Mouse (Mus musculus): Measurements from ENCODE around the gene Gm3139.
"Not testable (repeated sequence)": the region's sequence is repeated elsewhere in the genome, so short reads cannot be mapped to it uniquely, and the experiment has no call there.

Gene Gm3139

DNA sequence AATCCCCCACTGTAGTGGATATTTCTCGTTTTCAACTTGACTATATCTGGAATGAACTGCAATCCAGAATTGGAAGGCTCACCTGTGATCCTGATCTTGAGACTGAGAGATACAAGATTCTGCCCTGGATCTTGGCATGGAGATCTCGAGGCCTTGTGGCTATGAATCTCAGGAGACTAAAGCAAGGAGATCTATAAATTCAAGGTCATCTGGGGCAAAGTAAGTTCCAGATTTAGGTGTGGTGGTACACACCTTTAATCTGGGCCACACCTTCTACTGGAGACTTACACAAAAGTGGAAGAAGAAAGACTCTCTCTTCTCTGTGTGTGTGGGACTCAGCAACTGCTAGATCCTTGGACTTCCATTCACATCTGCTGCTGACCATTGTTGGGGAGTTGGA is at the start of gene Gm3139:
TSS of gene Gm3139 (plus strand) at position 301 of the 400 bp plus-strand sequence.
- DNase-seq, result not testable (repeated sequence)
